In the genomic region with DNA sequence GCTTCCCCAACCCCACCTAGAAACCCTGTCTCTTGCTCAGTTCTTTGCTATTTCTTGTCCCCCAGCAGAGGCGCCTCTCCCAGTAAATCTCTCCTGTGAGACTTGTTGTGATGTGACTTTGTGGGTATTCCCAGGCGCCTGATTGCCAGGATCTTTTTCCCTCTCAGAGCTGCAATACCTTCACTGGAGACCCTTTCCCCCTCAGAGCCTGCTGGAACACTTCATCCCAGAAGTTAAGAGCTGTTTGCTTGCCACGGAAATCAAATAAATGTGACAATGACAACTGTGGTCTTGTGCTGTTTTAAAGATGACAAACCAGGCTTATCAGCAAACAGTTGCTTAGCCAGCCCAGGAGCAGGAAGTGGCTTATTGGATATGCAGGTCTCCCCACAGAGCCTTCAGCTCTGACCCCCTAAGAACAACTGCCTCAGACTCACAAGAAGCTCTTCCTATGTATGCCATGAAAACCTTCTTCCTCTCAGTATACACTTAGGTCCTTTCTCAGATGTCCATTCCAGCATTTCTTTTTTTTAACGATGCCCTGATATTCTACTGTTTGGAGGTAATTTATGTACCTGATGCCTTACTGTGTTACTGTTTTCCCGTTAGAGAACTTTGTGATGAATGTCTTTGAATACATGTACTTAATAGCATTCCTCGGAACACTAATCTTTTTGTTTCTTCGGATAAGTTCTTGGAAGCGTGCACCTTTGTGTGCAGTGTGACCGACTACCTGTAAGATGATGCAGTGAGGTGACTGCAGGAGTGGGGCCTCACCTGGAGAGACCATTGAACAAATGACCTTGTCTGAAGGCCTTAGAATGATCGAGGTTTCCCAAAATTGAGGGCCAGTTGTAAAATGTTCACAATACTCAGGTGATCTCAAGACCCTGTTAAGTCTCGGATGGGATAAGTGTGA, we compare ENCODE assay signal across 8 mouse cellular contexts. TPM values are rescaled to one million over a fixed set of nuclear protein-coding genes. Genes with fewer than 3 reads are reported as not detected.
DNase-seq lines count a peak whose midpoint lies in the region; ATAC-seq lines count a peak whose summit lies in the region.

No protein-coding gene starts in this region.

- no peaks in the 10 kb centered on the region for H3K9me3 ChIP-seq in embryonic facial prominence, embryonic 14.5 days (ENCODE audit: control insufficient read depth, low read length)
- H3K9me3 ChIP-seq in limb, embryonic 12.5 days, result no peaks in the 10 kb centered on the region

- no peak; the same call in 1 of the 2 replicates for ATAC-seq in embryonic facial prominence, embryonic 14.5 days (ENCODE audit: low read depth)
- no peak; the same call in 1 of the 2 replicates for ATAC-seq in limb, embryonic 12.5 days (ENCODE audit: insufficient number of reproducible peaks, insufficient read depth, low FRiP score, low TSS enrichment, low read depth)

- peak overlapping the region; percentile 89 for H3K4me3 ChIP-seq in embryonic facial prominence, embryonic 14.5 days (ENCODE audit: low read depth, low read length)
- H3K4me3 ChIP-seq in limb, embryonic 12.5 days (replicated peaks), result peak overlapping the region; percentile 85

- H3K4me2 ChIP-seq in embryonic facial prominence, embryonic 14.5 days (ENCODE audit: low read depth, low read length), result peak overlapping the region; percentile 45
- peak overlapping the region; percentile 54 for H3K4me2 ChIP-seq in limb, embryonic 12.5 days

- 0 out of 2 replicates have a peak, but pooled peaks cover 16% of the 10 kb centered on the region for H3K4me1 ChIP-seq in embryonic facial prominence, embryonic 14.5 days (ENCODE audit: control insufficient read depth, insufficient read depth, low read length)
- H3K4me1 ChIP-seq in limb, embryonic 12.5 days (replicated peaks), result peaks cover 25% of the 10 kb centered on the region

- 13% methylated on average over 11 of the region's 11 CpGs for WGBS in embryonic facial prominence, embryonic 14.5 days
- WGBS in limb, embryonic 12.5 days, result 16% methylated on average over 11 of the region's 11 CpGs

- peak overlapping the region; percentile 22 for H3K9ac ChIP-seq in embryonic facial prominence, embryonic 14.5 days (ENCODE audit: low read depth, low read length)
- peak overlapping the region; percentile 40 for H3K9ac ChIP-seq in limb, embryonic 12.5 days (replicated peaks)

- H3K36me3 ChIP-seq in embryonic facial prominence, embryonic 14.5 days (ENCODE audit: control insufficient read depth, insufficient read depth, low read length), result peaks cover 13% of the 10 kb centered on the region; the same call in 1 of the 2 replicates
- H3K36me3 ChIP-seq in limb, embryonic 12.5 days, result peaks cover 19% of the 10 kb centered on the region

- H3K27me3 ChIP-seq in embryonic facial prominence, embryonic 14.5 days (replicated peaks; ENCODE audit: control insufficient read depth, insufficient read depth, low read length), result no peaks in the 10 kb centered on the region
- no peaks in the 10 kb centered on the region for H3K27me3 ChIP-seq in limb, embryonic 12.5 days

- peak; percentile 52 for DNase-seq in cerebellum, adult 11-12 months
- DNase-seq in cerebellum, adult 9-11 months, result no peak
- peak; percentile 88 for DNase-seq in 416B (ENCODE audit: low read depth)
- DNase-seq in embryonic facial prominence, embryonic 14.5 days (ENCODE audit: low spot score), result peak; percentile 41
- DNase-seq in retina, postnatal 1 day, result peak; percentile 32
- no peak for DNase-seq in layer of hippocampus, postnatal 14 days (ENCODE audit: low spot score in 2 of 2)
- DNase-seq in layer of hippocampus, postnatal 25 days (ENCODE audit: extremely low spot score in 1 of 2, low spot score in 1 of 2), result no peak

- H3K27ac ChIP-seq in embryonic facial prominence, embryonic 14.5 days (replicated peaks; ENCODE audit: low read depth, low read length), result peak overlapping the region; percentile 85
- peak overlapping the region; percentile 95 for H3K27ac ChIP-seq in limb, embryonic 12.5 days

RNA-seq across cellular contexts. Expression of a gene that starts 0.9 kb away (rescaled TPM):
- polyA plus RNA-seq in embryonic facial prominence, embryonic 14.5 days (2014; fragmentation: Nextera tagmentation; extraction: Ambion mirVana), result 99.2 and 123 TPM in 2 replicates
- 186 and 188 TPM in 2 replicates for polyA plus RNA-seq in limb, embryonic 12.5 days (2016; fragmentation: Nextera tagmentation; extraction: Ambion mirVana)
- 100 to 1,000 TPM; 187 to 189 TPM for total RNA-seq in layer of hippocampus, postnatal 14 days (2021)
- 100 to 1,000 TPM; 172 to 174 TPM for total RNA-seq in layer of hippocampus, postnatal 25 days (2021)

RNA-seq across cellular contexts. Expression of a gene that starts 18.4 kb away (rescaled TPM):
- 29.6 and 30.2 TPM in 2 replicates for polyA plus RNA-seq in embryonic facial prominence, embryonic 14.5 days (2014; fragmentation: Nextera tagmentation; extraction: Ambion mirVana)
- 23.4 and 26.6 TPM in 2 replicates for polyA plus RNA-seq in limb, embryonic 12.5 days (2016; fragmentation: Nextera tagmentation; extraction: Ambion mirVana)
- total RNA-seq in layer of hippocampus, postnatal 14 days (2021), result 10 to 100 TPM; 12.7 to 16.2 TPM
- 10 to 100 TPM; 11.2 to 15.8 TPM for total RNA-seq in layer of hippocampus, postnatal 25 days (2021)

Comparison
In these comparisons a context has a peak if more than half of its experiments do, and no peak if none do; other contexts are left out.
1. DNase-seq: peak in cerebellum, adult 11-12 months (single experiment), 416B (single experiment), embryonic facial prominence, embryonic 14.5 days (single experiment) and retina, postnatal 1 day (single experiment); none in cerebellum, adult 9-11 months (single experiment), layer of hippocampus, postnatal 14 days (0 of 2) and layer of hippocampus, postnatal 25 days (0 of 2).